Mouse (Mus musculus) embryonic facial prominence, embryonic 15.5 days (tissue): ENCODE data around the gene Trim3. TPM values are rescaled to one million over a fixed set of nuclear protein-coding genes. Genes with fewer than 3 reads are reported as not detected.
A peak's percentile ranks its signal among the peaks of the same experiment; 100 is the strongest.

ENCODE experiments used
- ATAC-seq: fragments of 200-750 bp; cut with Nextera tagmentation; 2 replicates; pipeline ENCODE4 v1.8.0; 2017; ENCODE audit warnings: low read depth, moderate TSS enrichment; ENCODE audit not compliant: insufficient number of reproducible peaks, low FRiP score, low TSS enrichment
- H3K27ac ChIP-seq: fragments of 300-500 bp; sonication (generic); replicated peaks from 2 replicates; pipeline ENCODE4 v1.5.1; 2015; ENCODE audit warnings: mild to moderate bottlenecking, inconsistent platforms
- H3K27me3 ChIP-seq: fragments of 300-500 bp; sonication (generic); 2 replicates; pipeline ENCODE4 v1.6.1; 2015; ENCODE audit warnings: inconsistent platforms
- H3K36me3 ChIP-seq: fragments of 300-500 bp; sonication (generic); 2 replicates; pipeline ENCODE4 v1.6.1; 2015; ENCODE audit warnings: mild to moderate bottlenecking, inconsistent platforms
- H3K4me1 ChIP-seq: fragments of 300-500 bp; sonication (generic); 2 replicates; pipeline ENCODE4 v1.6.1; 2015; ENCODE audit warnings: inconsistent platforms
- H3K4me2 ChIP-seq: fragments of 300-500 bp; sonication (generic); replicated peaks from 2 replicates; pipeline ENCODE4 v1.6.1; 2015; ENCODE audit warnings: mild to moderate bottlenecking, inconsistent platforms
- H3K4me3 ChIP-seq: fragments of 300-500 bp; sonication (generic); replicated peaks from 2 replicates; pipeline ENCODE4 v1.5.1; 2015; ENCODE audit warnings: mild to moderate bottlenecking, inconsistent platforms
- H3K9ac ChIP-seq: fragments of 300-500 bp; sonication (generic); 2 replicates; pipeline ENCODE4 v1.6.1; 2015; ENCODE audit warnings: inconsistent platforms
- H3K9me3 ChIP-seq: fragments of 300-500 bp; sonication (generic); replicated peaks from 2 replicates; pipeline ENCODE4 v1.6.1; 2016; ENCODE audit warnings: inconsistent platforms
- WGBS: fragments of 180-500 bp; shearing (Covaris S2); methylation state at CpG from one replicate; pipeline ENCODE4 v1.1.7; 2015; 5-methylcytosine and 5-hydroxymethylcytosine counted together
- polyA plus RNA-seq: library from polyadenylated mRNA; unstranded; fragments of >200 nt; fragmentation: Nextera tagmentation; extraction: Ambion mirVana; gene quantifications from 2 replicates; pipeline ENCODE4 v1.2.1, GENCODE M21; 2015

Gene Trim3
- polyA plus RNA-seq, 1 experiment from 2014 or later = 48.1 TPM

DNA sequence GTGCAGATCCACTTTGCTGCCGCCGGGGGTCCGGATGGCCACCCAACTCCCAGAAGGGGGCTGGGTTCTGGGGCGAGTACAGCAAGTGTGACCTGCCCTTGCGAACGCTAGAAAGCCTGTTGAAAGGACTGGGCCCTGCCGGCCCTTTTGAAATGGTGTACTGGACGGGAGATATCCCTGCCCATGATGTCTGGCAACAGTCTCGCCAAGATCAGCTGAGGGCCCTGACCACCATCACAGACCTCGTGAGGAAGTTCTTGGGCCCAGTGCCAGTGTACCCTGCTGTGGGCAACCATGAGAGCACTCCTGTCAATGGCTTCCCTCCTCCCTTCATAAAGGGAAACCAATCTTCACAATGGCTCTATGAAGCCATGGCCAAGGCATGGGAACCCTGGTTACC is 77.8 kb downstream of the Trim3 start:
- peak overlapping the region; percentile 77; the same call in 1 of the 2 replicates for H3K4me2 ChIP-seq

More for the DNA sequence above, 77.8 kb downstream of the Trim3 start:
- Histone ChIP-seq H3K36me3 (peaks cover 26% of the 10 kb centered on the region), H3K9ac (no peak overlapping the region), H3K4me3 (no peak overlapping the region), H3K4me1 (peaks cover 24% of the 10 kb centered on the region), H3K27me3 (no peaks in the 10 kb centered on the region), H3K9me3 (no peaks in the 10 kb centered on the region), H3K27ac (no peak overlapping the region)
- WGBS = 86% methylated on average over 10 of the region's 10 CpGs
- no peak for ATAC-seq

Other genes starting within 250 kb of the Trim3 start
- gene Fam160a2, start 233.5 kb downstream of the Trim3 start, polyA plus RNA-seq = 41.3 and 44.0 TPM in 2 replicates
- gene Cnga4, start 229.0 kb downstream of the Trim3 start, polyA plus RNA-seq = 0.51 and 0.87 TPM in 2 replicates
- gene Cckbr, start 207.8 kb downstream of the Trim3 start, polyA plus RNA-seq = 0.48 and 0.49 TPM in 2 replicates
- gene Cavin3, start 151.3 kb downstream of the Trim3 start, polyA plus RNA-seq = 150 and 156 TPM in 2 replicates
- gene Smpd1, start 79.2 kb downstream of the Trim3 start, polyA plus RNA-seq = 54.6 and 58.9 TPM in 2 replicates
- gene Apbb1, start 51.9 kb downstream of the Trim3 start, polyA plus RNA-seq = 53.1 and 63.4 TPM in 2 replicates
- 0.32 and 0.33 TPM in 2 replicates for gene Hpx, start 33.4 kb downstream of the Trim3 start, polyA plus RNA-seq
- 204 and 209 TPM in 2 replicates for gene Timm10b, start 6.5 kb upstream of the Trim3 start, polyA plus RNA-seq
- 96.7 and 97.7 TPM in 2 replicates for gene Arfip2, start 6.8 kb upstream of the Trim3 start, polyA plus RNA-seq
- 30.0 and 33.1 TPM in 2 replicates for gene Gm45799, start 7.0 kb upstream of the Trim3 start, polyA plus RNA-seq
- 1.1 and 2.8 TPM in 2 replicates for gene Dnhd1, start 17.3 kb upstream of the Trim3 start, polyA plus RNA-seq
- gene Ilk, start 103.0 kb upstream of the Trim3 start, polyA plus RNA-seq = 357 and 386 TPM in 2 replicates
- 35.4 and 40.9 TPM in 2 replicates for gene Rrp8, start 103.8 kb upstream of the Trim3 start, polyA plus RNA-seq
- gene Taf10, start 110.8 kb upstream of the Trim3 start, polyA plus RNA-seq = 128 and 131 TPM in 2 replicates
- 67.0 and 82.0 TPM in 2 replicates for gene Tpp1, start 118.7 kb upstream of the Trim3 start, polyA plus RNA-seq
- 15.5 and 17.7 TPM in 2 replicates for gene Dchs1, start 154.1 kb upstream of the Trim3 start, polyA plus RNA-seq
- 345 and 355 TPM in 2 replicates for gene Mrpl17, start 177.5 kb upstream of the Trim3 start, polyA plus RNA-seq